Mouse (Mus musculus) thymus, adult 2 months (tissue): ENCODE measurements around the gene Ndc80.

Experiments used
- CTCF ChIP-seq: fragments of 200-500 bp; IDR thresholded peaks from 2 replicates; pipeline ENCODE4 v1.5.1; 2012; ENCODE audit warnings: mild to moderate bottlenecking, control low read depth, low read length, moderate library complexity, borderline replicate concordance; ENCODE audit not compliant: control insufficient read depth, poor library complexity, insufficient read depth; ENCODE audit errors: extremely low read depth
- POLR2A ChIP-seq: fragments of 200-500 bp; IDR thresholded peaks from 2 replicates; pipeline ENCODE4 v1.6.1; 2012; ENCODE audit warnings: mild to moderate bottlenecking, low read length, control low read depth, moderate library complexity; ENCODE audit not compliant: control insufficient read depth, poor library complexity, insufficient read depth; ENCODE audit errors: extremely low read depth

DNA sequence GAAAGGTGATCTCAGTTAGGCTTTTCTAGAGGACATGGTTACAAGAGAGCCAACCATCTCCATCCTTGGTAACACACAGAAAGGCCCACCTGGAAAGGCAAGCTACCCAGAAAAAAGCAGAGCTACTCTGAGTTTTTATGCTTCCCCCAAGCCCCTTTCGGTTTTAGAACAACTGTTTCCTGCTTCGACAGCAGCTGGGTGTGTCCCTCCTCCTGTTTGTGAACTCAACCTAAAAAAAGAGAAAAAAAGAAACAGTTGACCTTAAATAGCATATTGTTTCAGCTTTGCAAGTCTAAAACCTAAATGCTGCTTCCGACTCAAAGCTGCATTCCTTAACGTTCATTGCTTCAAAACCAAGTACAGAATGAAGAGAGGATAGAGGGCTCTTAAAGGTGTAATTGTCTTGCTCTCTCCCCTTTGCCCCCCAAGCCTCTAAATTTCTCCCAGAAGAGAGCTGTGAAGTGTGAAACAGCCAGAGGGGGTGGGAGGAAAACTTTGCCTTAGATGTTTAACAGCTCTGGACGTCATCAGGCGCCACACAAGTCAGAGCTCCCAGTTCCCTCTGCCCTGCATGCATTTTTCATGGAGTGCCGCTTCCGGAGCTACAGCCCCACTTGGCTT lies 40.3 kb downstream of the Ndc80 start:
- no peak for TF ChIP-seq POLR2A
- TF ChIP-seq CTCF, result no peak
